Mouse (Mus musculus): ENCODE measurements around the gene Rps7. TPM values are rescaled to one million over a fixed set of nuclear protein-coding genes. Genes with fewer than 3 reads are reported as not detected.

Gene Rps7
- polyA plus RNA-seq, 1 experiment from 2014 or later = 621 TPM

Small RNA genes within 50 kb of the gene (microRNA-seq; reads per million reads assigned to microRNA genes)
- not detected for gene Mir6937

Other genes with a start within 250 kb of the Rps7 start
- 0.13 TPM in 1 of 2 replicates, not detected in the other for gene Dcdc2c, start 83.6 kb downstream of the Rps7 start, polyA plus RNA-seq (2014; fragmentation: Nextera tagmentation; extraction: Ambion mirVana)
- gene Allc, start 53.4 kb downstream of the Rps7 start, polyA plus RNA-seq (2014; fragmentation: Nextera tagmentation; extraction: Ambion mirVana) = not detected in 2 replicates
- 14.4 and 17.4 TPM in 2 replicates for gene Colec11, start 12.6 kb downstream of the Rps7 start, polyA plus RNA-seq (2014; fragmentation: Nextera tagmentation; extraction: Ambion mirVana)
- gene Rnaseh1, start 13.6 kb upstream of the Rps7 start, polyA plus RNA-seq (2014; fragmentation: Nextera tagmentation; extraction: Ambion mirVana) = 15.2 and 16.0 TPM in 2 replicates
- gene Adi1, start 39.3 kb upstream of the Rps7 start, polyA plus RNA-seq (2014; fragmentation: Nextera tagmentation; extraction: Ambion mirVana) = 44.0 and 50.6 TPM in 2 replicates
- 33.8 and 34.8 TPM in 2 replicates for gene Trappc12, start 114.5 kb upstream of the Rps7 start, polyA plus RNA-seq (2014; fragmentation: Nextera tagmentation; extraction: Ambion mirVana)
- gene Eipr1, start 115.8 kb upstream of the Rps7 start, polyA plus RNA-seq (2014; fragmentation: Nextera tagmentation; extraction: Ambion mirVana) = 19.8 and 21.2 TPM in 2 replicates

Measured in heart, embryonic 14.5 days (tissue).